Mouse (Mus musculus): ENCODE measurements around the gene Dnah8.

Gene Dnah8

GRCm38 (mm10) chr17:30819134-30819533, 195.0 kb downstream of the Dnah8 start:
- DNase-seq (ENCODE audit: low read depth, low spot score): no peak

- DNase-seq (ENCODE audit: low read depth, low spot score): no peak
Observed at GRCm38 (mm10) chr17:30821115-30821514, 197.0 kb downstream of the Dnah8 start.

- no peak for DNase-seq (ENCODE audit: low read depth, low spot score)
Observed at GRCm38 (mm10) chr17:30824473-30824872, 200.3 kb downstream of the Dnah8 start.

- DNase-seq (ENCODE audit: low read depth, low spot score): peak; percentile 32
Observed at GRCm38 (mm10) chr17:30825731-30826304, 201.7 kb downstream of the Dnah8 start.

- DNase-seq (ENCODE audit: low read depth, low spot score): no peak
Observed at GRCm38 (mm10) chr17:30831170-30831569, 207.0 kb downstream of the Dnah8 start.

GRCm38 (mm10) chr17:30835419-30835818, 211.3 kb downstream of the Dnah8 start:
- peak; percentile 10 for DNase-seq (ENCODE audit: low read depth, low spot score)

GRCm38 (mm10) chr17:30837031-30837430, 212.9 kb downstream of the Dnah8 start:
- no peak for DNase-seq (ENCODE audit: low read depth, low spot score)

- no peak for DNase-seq (ENCODE audit: low read depth, low spot score)
Observed at GRCm38 (mm10) chr17:30840046-30840445, 215.9 kb downstream of the Dnah8 start.

- no peak for DNase-seq (ENCODE audit: low read depth, low spot score)
Observed at GRCm38 (mm10) chr17:30842312-30842711, 218.2 kb downstream of the Dnah8 start.

- DNase-seq (ENCODE audit: low read depth, low spot score): peak; percentile 20
Observed at GRCm38 (mm10) chr17:30844321-30844791, 220.2 kb downstream of the Dnah8 start.

GRCm38 (mm10) chr17:30847498-30847897, 223.3 kb downstream of the Dnah8 start:
- DNase-seq (ENCODE audit: low read depth, low spot score): no peak

- DNase-seq (ENCODE audit: low read depth, low spot score): no peak
Observed at GRCm38 (mm10) chr17:30848086-30848485, 223.9 kb downstream of the Dnah8 start.

- DNase-seq (ENCODE audit: low read depth, low spot score): peak; percentile 16
Observed at GRCm38 (mm10) chr17:30848804-30849203, 224.7 kb downstream of the Dnah8 start.

- no peak for DNase-seq (ENCODE audit: low read depth, low spot score)
Observed at GRCm38 (mm10) chr17:30849813-30850212, 225.7 kb downstream of the Dnah8 start.

GRCm38 (mm10) chr17:30852345-30852744, 228.2 kb downstream of the Dnah8 start:
- no peak for DNase-seq (ENCODE audit: low read depth, low spot score)

GRCm38 (mm10) chr17:30857347-30857746, 233.2 kb downstream of the Dnah8 start:
- DNase-seq (ENCODE audit: low read depth, low spot score): no peak

GRCm38 (mm10) chr17:30858586-30859259, 234.6 kb downstream of the Dnah8 start:
- no peak for DNase-seq (ENCODE audit: low read depth, low spot score)

- DNase-seq (ENCODE audit: low read depth, low spot score): no peak
Observed at GRCm38 (mm10) chr17:30859989-30860585, 235.9 kb downstream of the Dnah8 start.

- DNase-seq (ENCODE audit: low read depth, low spot score): no peak
Observed at GRCm38 (mm10) chr17:30860606-30861005, 236.5 kb downstream of the Dnah8 start.

GRCm38 (mm10) chr17:30866281-30866680, 242.1 kb downstream of the Dnah8 start:
- DNase-seq (ENCODE audit: low read depth, low spot score): peak; percentile 18

- peak; percentile 22 for DNase-seq (ENCODE audit: low read depth, low spot score)
Observed at GRCm38 (mm10) chr17:30866966-30867365, 242.8 kb downstream of the Dnah8 start.

- no peak for DNase-seq (ENCODE audit: low read depth, low spot score)
Observed at GRCm38 (mm10) chr17:30871040-30871439, 246.9 kb downstream of the Dnah8 start.

GRCm38 (mm10) chr17:30874276-30874675, 250.1 kb downstream of the Dnah8 start:
- DNase-seq (ENCODE audit: low read depth, low spot score): no peak

Measured in brain, adult 2 months (tissue).